8 mouse cellular contexts compared by ENCODE assay signal in genomic region chr15:96700766-96701165, GRCm38 (mm10). TPM values are rescaled to one million over a fixed set of nuclear protein-coding genes. Genes with fewer than 3 reads are reported as not detected.
A peak's percentile ranks its signal among the peaks of the same experiment; 100 is the strongest.
DNase-seq lines count a peak whose midpoint lies in the region; ATAC-seq and TF ChIP-seq lines count a peak whose summit lies in the region.

No protein-coding gene starts in this region.

- TF ChIP-seq CTCF in layer of hippocampus, adult 2 months (conservative IDR thresholded peaks at IDR 0.05), result no peak

- H3K9ac ChIP-seq in forebrain, embryonic 13.5 days, result peak overlapping the region; percentile 100; the same call in 1 of the 2 replicates
- H3K9ac ChIP-seq in limb, embryonic 11.5 days (ENCODE audit: low read length), result no peak overlapping the region; the same call in 1 of the 2 replicates
- no peak overlapping the region for H3K9ac ChIP-seq in neural tube, embryonic 14.5 days (replicated peaks; ENCODE audit: low read depth, low read length)

- 37% methylated on average over 13 of the region's 13 CpGs for WGBS in forebrain, embryonic 13.5 days
- WGBS in limb, embryonic 11.5 days, result 43% methylated on average over 13 of the region's 13 CpGs
- 43% methylated on average over 13 of the region's 13 CpGs for WGBS in neural tube, embryonic 14.5 days

- H3K27ac ChIP-seq in layer of hippocampus, adult 2 months, result peak overlapping the region; percentile 100
- peak overlapping the region; percentile 100; the same call in 1 of the 2 replicates for H3K27ac ChIP-seq in forebrain, embryonic 13.5 days
- H3K27ac ChIP-seq in limb, embryonic 11.5 days (replicated peaks; ENCODE audit: low read depth, low read length), result no peak overlapping the region
- H3K27ac ChIP-seq in neural tube, embryonic 14.5 days (ENCODE audit: low read depth, low read length), result peak overlapping the region; percentile 100

- H3K4me3 ChIP-seq in layer of hippocampus, adult 2 months, result no peak overlapping the region
- H3K4me3 ChIP-seq in forebrain, embryonic 13.5 days, result peak overlapping the region; percentile 84
- no peak overlapping the region; the same call in 1 of the 2 replicates for H3K4me3 ChIP-seq in limb, embryonic 11.5 days (ENCODE audit: low read depth, low read length)
- H3K4me3 ChIP-seq in neural tube, embryonic 14.5 days (ENCODE audit: low read depth, low read length), result no peak overlapping the region

- no peaks in the 10 kb centered on the region for H3K27me3 ChIP-seq in forebrain, embryonic 13.5 days
- H3K27me3 ChIP-seq in limb, embryonic 11.5 days (ENCODE audit: control insufficient read depth, insufficient read depth, low read length), result no peaks in the 10 kb centered on the region
- no peaks in the 10 kb centered on the region for H3K27me3 ChIP-seq in neural tube, embryonic 14.5 days (ENCODE audit: control insufficient read depth, insufficient read depth, low read length)

- no peaks in the 10 kb centered on the region for H3K9me3 ChIP-seq in forebrain, embryonic 13.5 days (replicated peaks)
- no peaks in the 10 kb centered on the region for H3K9me3 ChIP-seq in limb, embryonic 11.5 days (ENCODE audit: control insufficient read depth, low read length)
- H3K9me3 ChIP-seq in neural tube, embryonic 14.5 days (ENCODE audit: control insufficient read depth, low read length), result no peaks in the 10 kb centered on the region

- ATAC-seq in forebrain, embryonic 13.5 days, result no peak
- ATAC-seq in limb, embryonic 11.5 days (ENCODE audit: insufficient number of reproducible peaks, low FRiP score, low TSS enrichment, low read depth), result no peak
- no peak for ATAC-seq in neural tube, embryonic 14.5 days (ENCODE audit: low read depth)

- H3K4me2 ChIP-seq in forebrain, embryonic 13.5 days, result peak overlapping the region; percentile 73
- peak overlapping the region; percentile 64; the same call in 1 of the 2 replicates for H3K4me2 ChIP-seq in limb, embryonic 11.5 days (ENCODE audit: low read depth, severe bottlenecking)
- H3K4me2 ChIP-seq in neural tube, embryonic 14.5 days (ENCODE audit: low read depth, low read length), result peak overlapping the region; percentile 66

- peaks cover 29% of the 10 kb centered on the region for H3K4me1 ChIP-seq in forebrain, embryonic 13.5 days
- H3K4me1 ChIP-seq in limb, embryonic 11.5 days (ENCODE audit: control insufficient read depth, insufficient read depth, low read length), result peaks cover 15% of the 10 kb centered on the region
- H3K4me1 ChIP-seq in neural tube, embryonic 14.5 days (ENCODE audit: control insufficient read depth, insufficient read depth, low read length), result peaks cover 27% of the 10 kb centered on the region

- no peak for DNase-seq in layer of hippocampus, adult 2 months (ENCODE audit: low spot score in 2 of 2)
- no peak for DNase-seq in layer of hippocampus, adult 8-10 months (ENCODE audit: low spot score in 2 of 2)
- no peak for DNase-seq in limb, embryonic 11.5 days (ENCODE audit: low spot score)
- no peak for DNase-seq in urinary bladder, adult 18-20 months (ENCODE audit: low spot score in 2 of 2)
- no peak for DNase-seq in layer of hippocampus, postnatal 25 days (ENCODE audit: extremely low spot score in 1 of 2, low spot score in 1 of 2)
- DNase-seq in gastrocnemius, postnatal 14 days, result no peak

- peaks cover 28% of the 10 kb centered on the region for H3K36me3 ChIP-seq in forebrain, embryonic 13.5 days (ENCODE audit: poor library complexity, severe bottlenecking)
- peaks cover 6% of the 10 kb centered on the region; the same call in 1 of the 2 replicates for H3K36me3 ChIP-seq in limb, embryonic 11.5 days (ENCODE audit: control insufficient read depth, insufficient read depth, low read length)
- H3K36me3 ChIP-seq in neural tube, embryonic 14.5 days (ENCODE audit: control insufficient read depth, insufficient read depth, low read length), result peaks cover 7% of the 10 kb centered on the region; the same call in 1 of the 2 replicates

- intact Hi-C loops in gastrocnemius, postnatal 14 days (cut with DNase I; ENCODE audit: low total_unique reads), result loop anchor here (10.0 kb wide), 1 partner anchor 234 kb away; no protein-coding TSS in a partner anchor

RNA-seq across cellular contexts. Expression of gene Slc38a2, which starts 1.2 kb away (rescaled TPM):
- total RNA-seq in layer of hippocampus, adult 2 months (2021), result 10 to 100 TPM; 73.5 to 78.1 TPM
- total RNA-seq in layer of hippocampus, adult 8-10 months (2022), result 100 to 1,000 TPM in 1 of 4 experiments, 10 to 100 TPM in 3; 71.8 to 103 (median 85.4) TPM
- 148 and 156 TPM in 2 replicates for polyA plus RNA-seq in forebrain, embryonic 13.5 days (2015; fragmentation: Nextera tagmentation; extraction: Ambion mirVana)
- 245 and 250 TPM in 2 replicates for polyA plus RNA-seq in limb, embryonic 11.5 days (2014; fragmentation: Nextera tagmentation; extraction: Ambion mirVana)
- polyA plus RNA-seq in neural tube, embryonic 14.5 days (2014; fragmentation: Nextera tagmentation; extraction: Ambion mirVana), result 126 and 151 TPM in 2 replicates
- total RNA-seq in layer of hippocampus, postnatal 25 days (2021), result 10 to 100 TPM; 63.3 to 78.4 TPM
- total RNA-seq in gastrocnemius, postnatal 14 days (2021), result 100 to 1,000 TPM in 1 of 2 experiments, 10 to 100 TPM in 1; 73.6 to 103 TPM

RNA-seq across cellular contexts. Expression of gene Slc38a1, which starts 58.1 kb away (rescaled TPM):
- 10 to 100 TPM; 78.9 to 80.9 TPM for total RNA-seq in layer of hippocampus, adult 2 months (2021)
- total RNA-seq in layer of hippocampus, adult 8-10 months (2022), result 10 to 100 TPM; 84.8 to 97.3 (median 90.0) TPM
- polyA plus RNA-seq in forebrain, embryonic 13.5 days (2015; fragmentation: Nextera tagmentation; extraction: Ambion mirVana), result 138 and 142 TPM in 2 replicates
- 132 and 143 TPM in 2 replicates for polyA plus RNA-seq in limb, embryonic 11.5 days (2014; fragmentation: Nextera tagmentation; extraction: Ambion mirVana)
- 173 and 175 TPM in 2 replicates for polyA plus RNA-seq in neural tube, embryonic 14.5 days (2014; fragmentation: Nextera tagmentation; extraction: Ambion mirVana)
- 10 to 100 TPM; 72.8 to 78.3 TPM for total RNA-seq in layer of hippocampus, postnatal 25 days (2021)
- total RNA-seq in gastrocnemius, postnatal 14 days (2021), result 1 to 10 TPM; 3.1 to 4.1 TPM

Comparison
In these comparisons a context has a peak if more than half of its experiments do, and no peak if none do; other contexts are left out.
1. RNA of gene Slc38a1, which starts 58.1 kb away (total RNA-seq): 84.8 to 97.3 TPM in layer of hippocampus, adult 8-10 months, 78.9 to 80.9 TPM in layer of hippocampus, adult 2 months and 72.8 to 78.3 TPM in layer of hippocampus, postnatal 25 days; 3.1 to 4.1 TPM in gastrocnemius, postnatal 14 days; every median in the first group is over 10 times any median in the second.
2. Peak in every context shown above with its lines, with median percentiles within 50 percentile points of each other: H3K4me2 ChIP-seq.